Mouse (Mus musculus) embryonic facial prominence, embryonic 10.5 days (tissue): Measurements from ENCODE around the gene Polh. TPM values are rescaled to one million over a fixed set of nuclear protein-coding genes. Genes with fewer than 3 reads are reported as not detected.

Experiments used
- DNase-seq: peaks from one replicate; pipeline ENCODE4 v3.0.0-alpha.2; 2017; ENCODE audit warnings: low spot score
- H3K27ac ChIP-seq: fragments of 300-500 bp; sonication (generic); replicated peaks from 2 replicates; pipeline ENCODE4 v1.5.1; 2016; ENCODE audit warnings: mild to moderate bottlenecking
- H3K27me3 ChIP-seq: fragments of 300-500 bp; sonication (generic); replicated peaks from 2 replicates; pipeline ENCODE4 v1.6.1; 2016; ENCODE audit warnings: low read depth, mild to moderate bottlenecking; ENCODE audit not compliant: poor library complexity, severe bottlenecking
- H3K36me3 ChIP-seq: fragments of 300-500 bp; sonication (generic); replicated peaks from 2 replicates; pipeline ENCODE4 v1.6.1; 2016; ENCODE audit warnings: mild to moderate bottlenecking, moderate library complexity
- H3K4me1 ChIP-seq: fragments of 300-500 bp; sonication (generic); 2 replicates; pipeline ENCODE4 v1.6.1; 2016
- H3K4me3 ChIP-seq: fragments of 300-500 bp; sonication (generic); 2 replicates; pipeline ENCODE4 v1.5.1; 2016; ENCODE audit warnings: mild to moderate bottlenecking, moderate library complexity
- H3K9me3 ChIP-seq: fragments of 300-500 bp; sonication (generic); 2 replicates; pipeline ENCODE4 v1.6.1; 2016; ENCODE audit warnings: mild to moderate bottlenecking
- WGBS: fragments of 180-500 bp; shearing (Covaris S2); methylation state at CpG from one replicate; pipeline ENCODE4 v1.1.7; 2016; 5-methylcytosine and 5-hydroxymethylcytosine counted together
- polyA plus RNA-seq: library from polyadenylated mRNA; unstranded; fragments of >200 nt; fragmentation: Nextera tagmentation; extraction: Ambion mirVana; gene quantifications from 2 replicates; pipeline ENCODE4 v1.2.1, GENCODE M21; 2016

Polh gene
- polyA plus RNA-seq, 1 experiment from 2014 or later = 15.7 TPM

DNA sequence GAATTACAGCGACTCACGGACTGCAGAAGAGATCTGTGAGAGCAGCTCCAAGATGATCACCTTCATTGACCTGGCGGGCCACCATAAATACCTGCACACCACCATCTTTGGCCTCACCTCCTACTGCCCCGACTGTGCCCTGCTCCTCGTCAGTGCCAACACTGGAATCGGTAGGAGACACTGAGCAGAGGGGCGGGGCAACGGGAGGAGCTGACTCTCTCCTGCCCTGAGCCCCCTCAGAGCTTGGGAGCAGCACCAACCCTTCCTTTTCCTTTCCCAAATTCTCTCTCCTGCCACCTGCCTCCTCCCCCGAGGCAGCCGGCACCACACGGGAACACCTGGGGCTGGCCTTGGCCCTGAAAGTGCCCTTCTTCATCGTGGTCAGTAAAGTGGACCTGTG lies 37.0 kb downstream of the Polh start:
- peaks cover 79% of the 10 kb centered on the region for H3K36me3 ChIP-seq
- H3K27me3 ChIP-seq = no peaks in the 10 kb centered on the region
- no peak for DNase-seq
- 89% methylated on average over 12 of the region's 12 CpGs for whole genome bisulfite sequencing
- H3K9me3 ChIP-seq = no peaks in the 10 kb centered on the region
- no peak overlapping the region for H3K27ac ChIP-seq
- H3K4me1 ChIP-seq = peaks cover 19% of the 10 kb centered on the region
- no peak overlapping the region for H3K4me3 ChIP-seq

DNA sequence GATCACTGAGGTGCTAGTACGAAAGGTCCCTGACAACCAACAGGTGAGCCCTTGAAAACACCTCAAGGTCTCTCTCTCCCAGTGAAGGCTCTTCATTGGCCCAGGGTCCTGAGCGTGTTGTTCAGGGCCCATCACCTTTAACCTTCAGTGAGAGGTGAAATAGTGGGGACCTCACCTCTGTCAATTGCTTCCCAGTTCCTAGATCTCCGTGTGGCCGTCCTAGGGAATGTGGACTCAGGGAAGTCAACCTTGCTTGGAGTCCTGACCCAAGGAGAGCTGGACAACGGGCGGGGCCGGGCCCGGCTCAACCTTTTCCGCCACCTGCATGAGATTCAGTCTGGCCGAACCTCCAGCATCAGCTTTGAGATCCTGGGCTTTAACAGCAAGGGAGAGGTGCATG lies 37.7 kb downstream of the Polh start:
- H3K4me1 ChIP-seq = peaks cover 25% of the 10 kb centered on the region
- no peak for DNase-seq
- WGBS = 97% methylated on average over 10 of the region's 10 CpGs
- no peak overlapping the region for H3K27ac ChIP-seq
- no peaks in the 10 kb centered on the region for H3K9me3 ChIP-seq
- H3K27me3 ChIP-seq = no peaks in the 10 kb centered on the region
- no peak overlapping the region for H3K4me3 ChIP-seq
- peaks cover 73% of the 10 kb centered on the region for H3K36me3 ChIP-seq

DNA sequence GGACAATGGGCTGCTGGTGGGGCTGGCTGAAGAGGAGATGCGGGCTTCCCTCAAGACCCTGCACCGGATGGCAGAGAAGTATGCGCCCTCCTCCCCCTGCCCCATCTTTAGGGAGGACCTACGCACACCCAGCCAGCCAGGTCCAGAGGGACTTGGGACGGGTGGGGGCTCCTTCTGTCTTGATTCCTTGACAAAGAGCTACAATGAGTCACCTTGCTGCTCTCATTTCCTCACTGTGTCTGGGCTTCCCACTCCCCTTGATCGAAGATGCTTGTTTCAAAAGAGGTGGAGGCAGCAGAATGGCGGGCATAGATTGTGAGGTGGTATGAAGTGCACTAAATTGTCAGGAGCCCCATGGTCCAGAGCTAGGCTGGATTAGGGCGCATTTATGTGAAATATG lies 38.1 kb downstream of the Polh start:
- Histone ChIP-seq H3K9me3 (no peaks in the 10 kb centered on the region), H3K4me3 (no peak overlapping the region), H3K27me3 (no peaks in the 10 kb centered on the region), H3K36me3 (peaks cover 68% of the 10 kb centered on the region), H3K27ac (no peak overlapping the region), H3K4me1 (peaks cover 30% of the 10 kb centered on the region)
- DNase-seq = no peak
- WGBS = 91% methylated on average over 8 of the region's 8 CpGs

DNA sequence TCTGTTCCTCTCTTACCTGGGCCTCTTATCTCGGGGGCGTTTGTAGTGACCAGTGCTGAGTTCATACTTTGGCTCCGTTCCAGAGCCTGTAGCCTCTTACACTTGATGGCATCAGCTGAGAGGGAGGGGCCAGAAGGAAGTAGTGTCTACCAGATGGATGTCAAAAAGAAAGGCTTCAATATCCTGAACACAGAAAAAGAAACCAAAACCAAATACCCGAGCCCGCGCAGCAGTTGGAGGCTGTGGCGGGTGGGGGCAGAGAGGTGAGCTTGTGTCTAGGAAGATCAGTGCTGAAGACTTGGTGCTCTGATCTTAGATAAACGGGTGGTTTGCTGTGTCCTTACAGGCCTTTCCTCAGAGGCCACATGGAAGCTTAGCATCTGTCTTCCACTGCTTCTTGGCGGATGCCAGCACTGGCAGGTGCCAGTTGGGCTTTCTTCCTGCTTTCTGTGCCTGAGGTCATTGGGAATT lies 39.5 kb downstream of the Polh start:
- Histone ChIP-seq H3K36me3 (peaks cover 55% of the 10 kb centered on the region), H3K27me3 (no peaks in the 10 kb centered on the region), H3K4me3 (peak overlapping the region; percentile 11; the same call in 1 of the 2 replicates), H3K27ac (no peak overlapping the region), H3K9me3 (no peaks in the 10 kb centered on the region), H3K4me1 (peaks cover 32% of the 10 kb centered on the region)
- WGBS = 91% methylated on average over 9 of the region's 9 CpGs
- DNase-seq = no peak

DNA sequence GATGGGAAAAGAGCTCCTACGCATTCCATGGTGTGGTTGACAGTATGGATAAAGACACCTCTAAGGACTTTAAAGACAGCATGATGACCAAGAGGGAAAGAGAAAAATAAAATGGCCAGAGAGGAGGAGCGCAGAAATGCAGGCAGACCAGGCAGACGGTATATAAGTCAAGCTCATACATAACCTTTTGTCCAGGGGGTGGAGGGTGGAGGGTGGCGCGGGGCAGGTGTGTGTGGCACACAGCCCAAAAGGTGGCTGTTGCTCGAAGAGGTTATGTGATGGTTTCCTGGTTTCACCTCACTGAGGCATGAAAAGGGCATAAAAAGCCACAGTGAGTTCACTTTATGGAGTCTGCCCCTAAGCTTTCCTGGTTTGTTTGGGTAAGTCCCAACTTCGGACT lies 39.9 kb downstream of the Polh start:
- 95% methylated on average over 7 of the region's 7 CpGs for WGBS
- no peaks in the 10 kb centered on the region for H3K9me3 ChIP-seq
- H3K4me1 ChIP-seq = peaks cover 32% of the 10 kb centered on the region
- H3K27me3 ChIP-seq = no peaks in the 10 kb centered on the region
- no peak overlapping the region; the same call in 1 of the 2 replicates for H3K4me3 ChIP-seq
- DNase-seq = no peak
- H3K36me3 ChIP-seq = peaks cover 50% of the 10 kb centered on the region
- H3K27ac ChIP-seq = no peak overlapping the region

DNA sequence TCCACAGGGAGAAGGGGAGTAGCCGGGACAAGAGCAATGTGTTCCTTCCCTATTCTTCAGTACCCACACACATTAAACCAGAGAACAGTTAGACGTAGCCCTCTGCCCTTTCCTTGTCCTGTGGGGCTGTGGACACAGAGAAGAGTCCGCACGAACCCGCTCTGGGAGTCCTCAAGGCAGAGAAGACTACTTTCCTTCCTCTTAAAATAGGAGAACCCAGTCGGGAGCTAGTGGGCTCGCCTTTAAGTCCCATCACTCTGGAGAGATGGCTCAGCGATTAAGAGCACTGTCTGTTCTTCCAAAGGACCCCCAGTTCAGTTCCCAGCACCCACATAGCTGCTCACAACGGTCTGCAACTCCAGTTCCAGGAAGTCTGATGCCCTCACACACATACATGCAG lies 40.7 kb downstream of the Polh start:
- Histone ChIP-seq H3K27ac (peak overlapping the region; percentile 91), H3K4me1 (peaks cover 32% of the 10 kb centered on the region), H3K9me3 (no peaks in the 10 kb centered on the region), H3K4me3 (peak overlapping the region; percentile 86), H3K36me3 (peaks cover 42% of the 10 kb centered on the region), H3K27me3 (no peaks in the 10 kb centered on the region)
- DNase-seq = no peak
- WGBS = 55% methylated on average over 9 of the region's 9 CpGs

DNA sequence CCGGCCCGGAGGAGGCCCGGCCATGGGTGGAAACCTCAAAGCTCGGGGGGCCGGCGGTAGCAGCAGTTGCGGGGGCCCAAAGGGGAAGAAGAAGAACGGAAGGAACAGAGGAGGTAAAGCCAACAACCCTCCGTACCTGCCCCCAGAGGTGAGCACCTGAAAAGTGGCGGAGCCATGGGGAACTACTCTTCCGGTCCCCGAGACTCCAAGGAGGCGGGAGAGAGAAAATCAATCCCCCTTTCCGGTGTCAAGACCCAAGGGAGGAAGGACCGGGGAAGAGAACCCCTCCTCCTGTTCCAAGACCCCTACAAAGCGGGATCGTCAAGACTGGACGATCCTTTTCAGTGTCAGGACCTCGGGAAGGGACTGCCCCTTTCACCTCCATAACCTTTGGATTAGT lies 41.3 kb downstream of the Polh start:
- H3K4me1 ChIP-seq = peaks cover 32% of the 10 kb centered on the region
- no peak for DNase-seq
- H3K4me3 ChIP-seq = peak overlapping the region; percentile 86
- WGBS = under 1% methylated on average over 19 of the region's 19 CpGs
- H3K36me3 ChIP-seq = peaks cover 37% of the 10 kb centered on the region
- H3K27ac ChIP-seq = peak overlapping the region; percentile 91
- H3K27me3 ChIP-seq = no peaks in the 10 kb centered on the region
- no peaks in the 10 kb centered on the region for H3K9me3 ChIP-seq

DNA sequence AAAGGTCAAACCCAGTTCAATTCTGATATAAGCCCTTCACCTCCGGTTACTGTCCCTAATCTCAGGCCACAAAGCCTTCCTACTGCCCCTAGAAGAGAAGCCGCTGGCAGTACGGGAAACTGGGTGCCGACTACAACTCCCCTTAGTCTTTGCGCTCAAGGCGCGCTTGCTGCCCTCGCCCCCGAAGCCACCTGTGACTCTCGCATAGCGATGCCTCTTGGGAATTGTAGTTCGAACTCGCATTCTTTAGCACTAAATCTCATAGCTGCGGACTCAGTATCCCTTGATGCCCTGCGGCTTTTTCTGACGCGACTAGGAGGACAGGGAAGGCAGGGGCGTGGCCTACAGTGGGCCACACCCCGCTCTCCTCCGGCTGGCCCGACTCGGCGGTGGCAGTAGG lies 41.8 kb downstream of the Polh start, which contains the start of gene Gtpbp2:
Gene Gtpbp2, plus strand, starts transcription at position 347 of the 400 bp plus-strand sequence.
- H3K27ac ChIP-seq = peak within 1 kb of the TSS; percentile 91
- no peaks in the 10 kb centered on the region for H3K27me3 ChIP-seq
- under 1% methylated on average over 23 of the region's 23 CpGs for WGBS
- H3K36me3 ChIP-seq = peaks cover 32% of the 10 kb centered on the region
- H3K4me3 ChIP-seq = peak within 1 kb of the TSS; percentile 86
- peak; percentile 98 for DNase-seq
- H3K9me3 ChIP-seq = no peaks in the 10 kb centered on the region
- H3K4me1 ChIP-seq = peaks cover 32% of the 10 kb centered on the region

DNA sequence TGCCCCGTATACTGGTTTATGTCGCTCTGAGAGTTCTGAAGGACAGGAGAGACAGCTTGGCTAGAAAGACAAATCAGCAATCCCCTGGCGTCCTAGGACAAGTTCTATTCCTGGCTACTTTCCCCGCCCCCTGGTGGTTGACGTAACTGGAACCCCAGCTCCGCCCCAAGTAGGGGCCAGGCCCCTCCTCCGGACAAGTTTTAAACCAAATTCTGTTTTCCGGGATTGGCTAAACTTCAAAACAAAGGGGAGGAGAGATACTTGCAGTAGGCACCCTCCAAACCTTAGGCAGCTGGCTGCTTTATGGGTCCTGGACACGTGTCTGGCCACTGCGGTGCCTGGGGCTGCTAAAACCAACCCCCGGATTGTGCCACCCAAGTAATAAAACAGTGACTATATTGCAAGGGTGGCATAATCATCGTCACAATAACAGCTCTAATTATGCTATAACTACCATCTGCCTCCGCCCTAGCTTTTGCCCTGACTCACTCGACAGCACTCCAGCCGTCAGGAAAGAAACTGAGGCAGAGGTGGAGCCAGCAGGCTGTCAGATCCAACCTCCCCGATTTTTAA lies 42.3 kb downstream of the Polh start:
- H3K4me3 ChIP-seq = peak overlapping the region; percentile 86
- under 1% methylated on average over 16 of the region's 16 CpGs for WGBS
- peak; percentile 89 for DNase-seq
- H3K27ac ChIP-seq = peak overlapping the region; percentile 91
- H3K27me3 ChIP-seq = no peaks in the 10 kb centered on the region
- H3K36me3 ChIP-seq = peaks cover 27% of the 10 kb centered on the region
- peaks cover 32% of the 10 kb centered on the region for H3K4me1 ChIP-seq
- H3K9me3 ChIP-seq = no peaks in the 10 kb centered on the region

DNA sequence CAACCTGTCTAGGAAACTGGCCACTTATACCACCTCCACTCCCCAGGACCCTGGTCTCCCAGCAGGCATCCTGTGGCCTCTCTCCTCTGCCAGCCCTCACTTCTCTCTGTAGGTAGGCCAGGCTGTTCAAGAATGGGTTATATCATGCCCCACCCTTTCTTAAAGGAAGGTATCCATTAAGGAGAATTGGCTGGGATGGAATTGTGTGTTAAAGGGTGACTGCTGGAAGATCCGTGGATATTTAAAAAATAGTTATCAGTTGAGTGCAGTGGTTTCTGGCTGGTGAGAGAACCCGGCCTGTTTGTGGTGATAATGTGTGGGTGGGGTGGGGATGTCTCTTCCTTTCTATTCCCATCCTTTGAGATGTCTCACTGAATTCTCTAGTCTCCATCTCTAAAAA lies 43.2 kb downstream of the Polh start:
- 72% methylated on average over 2 of the region's 2 CpGs for WGBS
- Histone ChIP-seq H3K4me3 (peak overlapping the region; percentile 86), H3K9me3 (no peaks in the 10 kb centered on the region), H3K27ac (peak overlapping the region; percentile 91), H3K4me1 (peaks cover 32% of the 10 kb centered on the region), H3K27me3 (no peaks in the 10 kb centered on the region), H3K36me3 (peaks cover 17% of the 10 kb centered on the region)
- no peak for DNase-seq

DNA sequence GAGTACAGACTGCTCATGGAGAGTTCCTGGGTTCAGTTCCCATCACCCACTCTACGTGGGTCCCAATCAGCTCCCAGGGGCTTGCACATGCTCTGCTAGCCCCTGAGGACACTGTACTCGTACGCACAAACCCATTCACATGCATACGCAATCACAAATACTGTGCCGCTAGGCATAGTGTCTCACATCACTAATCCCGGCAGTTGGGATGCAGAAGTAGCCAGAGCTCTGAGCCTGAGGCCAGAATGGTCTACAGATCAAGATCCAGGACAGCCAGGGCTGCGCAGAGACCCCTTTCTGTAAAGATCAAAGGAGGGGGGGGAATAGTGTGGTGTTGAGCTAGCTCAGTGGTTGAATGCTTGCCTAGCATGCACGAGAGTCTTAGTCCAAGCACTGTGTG lies 45.3 kb downstream of the Polh start:
- WGBS = 85% methylated on average over 8 of the region's 8 CpGs
- Histone ChIP-seq H3K27me3 (no peaks in the 10 kb centered on the region), H3K4me3 (no peak overlapping the region), H3K9me3 (no peaks in the 10 kb centered on the region), H3K36me3 (no peaks in the 10 kb centered on the region), H3K27ac (no peak overlapping the region), H3K4me1 (peaks cover 36% of the 10 kb centered on the region)
- no peak for DNase-seq

DNA sequence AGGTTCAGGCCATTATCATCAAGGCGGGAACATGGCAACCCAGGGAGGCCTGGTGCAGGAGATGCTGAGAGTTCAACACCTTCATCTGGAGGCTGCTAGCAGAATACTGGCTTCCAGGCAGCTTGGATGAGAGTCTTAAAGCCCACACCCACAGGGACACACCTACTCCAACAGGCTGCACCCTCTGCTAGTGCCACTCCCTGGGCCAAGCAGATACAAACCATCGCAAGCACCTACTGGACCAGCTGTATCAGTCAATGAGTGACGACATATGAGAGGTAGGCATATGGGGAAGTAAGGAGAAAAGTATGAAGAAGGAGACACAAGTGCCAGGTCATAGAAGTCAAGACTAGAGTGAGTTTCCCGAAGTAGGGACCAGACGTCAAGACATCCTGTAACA lies 45.8 kb downstream of the Polh start:
- Histone ChIP-seq H3K4me3 (no peak overlapping the region), H3K9me3 (no peaks in the 10 kb centered on the region), H3K27ac (no peak overlapping the region), H3K36me3 (peaks cover under 1% of the 10 kb centered on the region), H3K27me3 (no peaks in the 10 kb centered on the region), H3K4me1 (peaks cover 32% of the 10 kb centered on the region)
- no peak for DNase-seq
- WGBS = 89% methylated on average over 5 of the region's 5 CpGs

DNA sequence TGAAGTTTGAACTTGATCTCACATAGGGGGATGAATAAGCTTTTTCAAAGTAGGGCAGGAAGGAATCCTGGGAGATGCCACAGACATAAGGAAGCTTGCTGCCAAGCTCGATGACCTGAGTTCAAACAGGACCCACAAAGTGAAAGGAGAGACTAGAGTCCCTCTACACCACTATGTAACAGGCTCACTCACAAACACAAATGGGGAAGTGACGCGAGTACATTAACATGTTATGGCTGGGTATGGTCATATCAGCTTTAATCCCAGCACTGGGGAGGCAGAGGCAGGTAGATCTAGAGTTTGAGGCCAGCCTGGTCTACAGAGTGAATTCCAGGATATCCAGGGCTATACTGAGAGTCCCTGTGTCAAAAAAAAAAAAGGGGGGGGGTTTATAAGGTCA lies 48.1 kb downstream of the Polh start:
- 92% methylated on average over 3 of the region's 3 CpGs for WGBS

More for the DNA sequence above, 48.1 kb downstream of the Polh start:
- peaks cover 10% of the 10 kb centered on the region for H3K36me3 ChIP-seq
- H3K4me3 ChIP-seq = no peak overlapping the region
- no peak for DNase-seq
- H3K4me1 ChIP-seq = peaks cover 19% of the 10 kb centered on the region
- no peak overlapping the region for H3K27ac ChIP-seq
- no peaks in the 10 kb centered on the region for H3K27me3 ChIP-seq
- H3K9me3 ChIP-seq = no peaks in the 10 kb centered on the region
